Mouse (Mus musculus) cerebellum, adult 2 months (tissue): ENCODE measurements around the gene Insr. TPM values are rescaled to one million over a fixed set of nuclear protein-coding genes. Genes with fewer than 3 reads are reported as not detected.

Experiments used
- DNase-seq, 2 experiments: peaks; one replicate each; pipeline ENCODE4 v3.0.0; 2021
- H3K27ac ChIP-seq: fragments of 200-500 bp; 2 replicates; pipeline ENCODE4 v1.5.1; 2012; ENCODE audit warnings: low read length, control low read depth, inconsistent platforms; ENCODE audit not compliant: insufficient read depth
- H3K27me3 ChIP-seq: fragments of 200-500 bp; 2 replicates; pipeline ENCODE4 v1.6.1; 2012; ENCODE audit warnings: inconsistent platforms, mild to moderate bottlenecking, low read length, moderate library complexity; ENCODE audit not compliant: control insufficient read depth, insufficient read depth
- H3K4me1 ChIP-seq: fragments of 200-500 bp; 2 replicates; pipeline ENCODE4 v1.6.1; 2011; ENCODE audit warnings: low read length; ENCODE audit not compliant: control insufficient read depth, insufficient read depth
- H3K4me3 ChIP-seq: fragments of 200-500 bp; replicated peaks from 2 replicates; pipeline ENCODE3; 2011; ENCODE audit warnings: mild to moderate bottlenecking, low read depth, low read length, control low read depth; ENCODE audit not compliant: insufficient read depth
- CTCF ChIP-seq: fragments of 200-500 bp; IDR thresholded peaks from 2 replicates; pipeline ENCODE4 v1.5.1; 2011; ENCODE audit warnings: low read depth, mild to moderate bottlenecking, control low read depth, low read length, moderate library complexity, borderline replicate concordance; ENCODE audit not compliant: insufficient read depth
- POLR2A ChIP-seq: fragments of 200-500 bp; IDR thresholded peaks from 2 replicates; pipeline ENCODE4 v1.6.1; 2011; ENCODE audit warnings: low read length, control low read depth, borderline replicate concordance; ENCODE audit not compliant: insufficient read depth
- WGBS: fragments of 180-500 bp; shearing (Covaris S2); methylation state at CpG from one replicate; pipeline ENCODE4 v1.1.7; 2018; 5-methylcytosine and 5-hydroxymethylcytosine counted together
- polyA plus RNA-seq: library from polyadenylated mRNA; depleted of rRNA; stranded (reverse); fragments of >200 nt; gene quantifications from 2 replicates; pipeline ENCODE4 v1.2.3, GENCODE M21; 2012

Insr gene
- polyA plus RNA-seq, 1 experiment = 16.2 TPM

GRCm38 (mm10) chr8:3222636-3222965, 56.8 kb downstream of the Insr start:
- Histone ChIP-seq H3K27me3 (no peaks in the 10 kb centered on the region), H3K4me3 (no peak overlapping the region), H3K27ac (no peak overlapping the region), H3K4me1 (peaks cover 3% of the 10 kb centered on the region; the same call in 1 of the 2 replicates)
- TF ChIP-seq POLR2A (no peak), CTCF (no peak)
- DNase-seq = no peak

GRCm38 (mm10) chr8:3221960-3222635, 57.3 kb downstream of the Insr start:
- no peaks in the 10 kb centered on the region for H3K27me3 ChIP-seq
- no peak overlapping the region for H3K4me3 ChIP-seq
- no peak for DNase-seq
- no peak for TF ChIP-seq CTCF
- TF ChIP-seq POLR2A = no peak
- H3K27ac ChIP-seq = no peak overlapping the region
- peaks cover 3% of the 10 kb centered on the region; the same call in 1 of the 2 replicates for H3K4me1 ChIP-seq
- WGBS = 61% methylated on average over 6 of the region's 6 CpGs

DNA sequence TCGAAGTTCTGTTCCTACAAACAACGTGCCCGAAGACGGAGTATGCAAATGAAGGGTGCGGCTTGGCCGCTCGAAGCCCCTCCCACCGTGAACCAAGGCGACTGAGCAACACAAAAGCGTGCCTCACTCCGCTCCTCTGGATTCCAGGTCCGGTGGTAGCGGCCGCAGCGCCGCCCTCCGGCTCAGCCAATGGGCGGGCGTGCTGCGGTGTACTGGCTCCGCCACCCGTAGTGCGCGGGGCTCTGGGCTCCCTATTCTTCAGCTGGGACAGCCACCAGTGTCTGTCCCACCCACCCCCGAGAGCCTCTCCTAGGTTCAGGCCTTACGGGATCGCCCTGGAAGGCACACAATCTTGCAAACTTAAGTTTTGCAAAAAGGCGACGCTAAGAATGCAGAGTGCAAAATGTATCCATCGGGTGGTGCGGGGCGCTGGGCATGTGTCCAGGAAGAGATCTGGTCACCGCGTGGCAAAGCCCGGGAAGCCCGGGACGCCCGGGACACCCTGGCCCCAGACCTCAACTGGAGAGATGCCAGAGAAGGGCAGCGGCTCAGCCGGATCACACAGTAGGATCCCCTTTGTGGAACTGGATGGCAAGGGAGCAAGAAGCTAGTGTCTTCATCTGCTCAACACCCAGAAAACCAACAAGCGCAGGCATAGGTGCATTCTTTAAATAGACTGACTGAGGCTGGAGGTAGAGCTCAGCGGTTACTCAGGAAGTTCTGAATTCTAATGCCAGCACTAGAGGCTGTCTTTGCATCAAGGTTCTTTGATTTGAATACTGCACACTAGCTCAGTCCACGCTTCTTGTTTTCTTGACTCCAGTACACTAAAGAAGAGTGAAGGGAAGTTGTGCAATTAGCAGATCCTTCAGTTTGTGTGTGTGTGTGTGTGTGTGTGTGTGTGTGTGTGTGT, 58.1 kb downstream of the Insr start:
- Histone ChIP-seq H3K4me3 (peak overlapping the region; percentile 89), H3K4me1 (peaks cover 6% of the 10 kb centered on the region; the same call in 1 of the 2 replicates), H3K27me3 (no peaks in the 10 kb centered on the region), H3K27ac (peak overlapping the region; percentile 56)
- 1% methylated on average over 43 of the region's 43 CpGs for WGBS
- TF ChIP-seq CTCF (no peak), POLR2A (no peak)
- peak; percentile 80 to 86 for DNase-seq

- TF ChIP-seq CTCF (no peak), POLR2A (no peak)
- no peak for DNase-seq
- peaks cover 9% of the 10 kb centered on the region for H3K4me1 ChIP-seq
- WGBS = 2% methylated on average over 9 of the region's 9 CpGs
- H3K27ac ChIP-seq = no peak overlapping the region
- peak overlapping the region; percentile 89 for H3K4me3 ChIP-seq
- H3K27me3 ChIP-seq = no peaks in the 10 kb centered on the region
These were observed 58.9 kb downstream of the Insr start for GRCm38 (mm10) chr8:3220502-3220901.

- Histone ChIP-seq H3K27ac (no peak overlapping the region), H3K4me1 (peaks cover 14% of the 10 kb centered on the region), H3K27me3 (no peaks in the 10 kb centered on the region), H3K4me3 (no peak overlapping the region)
- no peak for DNase-seq
- no peak for TF ChIP-seq POLR2A
- no peak for TF ChIP-seq CTCF
- 84% methylated on average over 12 of the region's 12 CpGs for WGBS
These were observed 59.5 kb downstream of the Insr start for GRCm38 (mm10) chr8:3219921-3220411.

- Histone ChIP-seq H3K27ac (no peak overlapping the region), H3K4me3 (no peak overlapping the region), H3K27me3 (no peaks in the 10 kb centered on the region), H3K4me1 (peaks cover 14% of the 10 kb centered on the region)
- TF ChIP-seq CTCF (no peak), POLR2A (no peak)
- 79% methylated on average over 3 of the region's 3 CpGs for WGBS
- DNase-seq = no peak
These were observed 60.2 kb downstream of the Insr start for GRCm38 (mm10) chr8:3219266-3219665.

DNA sequence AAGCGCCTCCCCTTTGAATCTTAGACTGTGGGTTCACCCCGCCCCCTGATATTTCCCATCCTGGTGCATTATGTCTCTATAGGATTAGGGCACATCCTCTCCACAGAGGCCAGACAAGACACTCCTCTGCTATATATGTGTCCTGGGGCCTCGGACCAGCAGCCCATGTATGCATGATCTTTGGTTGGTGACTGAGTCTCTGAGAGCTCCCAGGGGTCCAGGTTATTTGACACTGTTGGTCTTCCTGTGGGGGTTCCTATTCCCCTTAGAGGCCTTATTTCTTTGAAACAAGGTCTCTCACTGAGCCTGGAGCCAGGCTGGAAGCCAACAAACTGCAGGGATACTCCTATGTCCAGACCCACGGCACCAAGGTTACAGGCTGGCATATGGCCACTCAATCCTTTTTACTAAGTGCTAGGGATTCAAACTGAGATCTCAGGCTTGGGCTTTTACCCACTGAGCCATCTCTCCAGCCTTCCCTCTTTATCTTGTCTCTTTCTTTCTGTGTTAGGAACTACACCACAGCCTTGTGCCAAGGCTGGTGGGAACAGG, 62.8 kb downstream of the Insr start:
- 55% methylated on average over 4 of the region's 4 CpGs for WGBS
- no peak overlapping the region for H3K27ac ChIP-seq
- no peak for TF ChIP-seq CTCF
- no peak for TF ChIP-seq POLR2A
- peaks cover 15% of the 10 kb centered on the region for H3K4me1 ChIP-seq
- DNase-seq = peak in 1 of 2 experiments; percentile 45
- H3K27me3 ChIP-seq = no peaks in the 10 kb centered on the region
- H3K4me3 ChIP-seq = no peak overlapping the region

DNA sequence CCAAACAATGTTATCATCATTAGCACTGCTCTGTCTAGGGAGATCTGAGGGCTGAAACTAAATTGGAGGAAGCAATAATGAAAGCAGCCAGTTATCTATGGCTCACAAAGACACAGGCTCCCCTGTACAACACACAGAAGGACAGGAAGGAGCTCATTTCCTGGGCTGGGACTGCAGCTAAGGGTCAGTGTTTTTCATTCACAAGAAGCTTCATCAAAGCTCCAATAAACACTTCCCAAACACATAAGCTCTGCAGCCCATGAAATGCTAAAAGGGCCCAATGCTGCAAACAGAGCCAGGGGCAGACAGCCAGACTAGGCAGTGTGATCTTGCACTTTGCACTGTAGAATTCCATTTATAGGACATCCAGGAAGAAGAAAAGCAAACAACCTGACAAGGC, 63.9 kb downstream of the Insr start:
- H3K27me3 ChIP-seq = no peaks in the 10 kb centered on the region
- H3K4me1 ChIP-seq = peaks cover 21% of the 10 kb centered on the region
- no peak for DNase-seq
- no peak overlapping the region for H3K4me3 ChIP-seq
- H3K27ac ChIP-seq = no peak overlapping the region
- no peak for TF ChIP-seq POLR2A
- TF ChIP-seq CTCF = no peak
